Mouse (Mus musculus) embryonic fibroblast, embryonic 13.5 days (primary cell): Measurements from ENCODE around the gene Rrp12. TPM values are rescaled to one million over a fixed set of nuclear protein-coding genes. Genes with fewer than 3 reads are reported as not detected.

ENCODE experiments used
- H3K27ac ChIP-seq: 2 replicates; pipeline ENCODE4 v1.5.1; 2012; ENCODE audit warnings: low read length, control low read depth, inconsistent platforms; ENCODE audit not compliant: insufficient read depth
- H3K4me1 ChIP-seq: 2 replicates; pipeline ENCODE4 v1.6.1; 2011; ENCODE audit warnings: low read length; ENCODE audit not compliant: control insufficient read depth, insufficient read depth
- H3K4me3 ChIP-seq: 2 replicates; pipeline ENCODE4 v1.5.1; 2011; ENCODE audit warnings: mild to moderate bottlenecking, control low read depth, low read length; ENCODE audit not compliant: insufficient read depth
- CTCF ChIP-seq: IDR thresholded peaks from 2 replicates; pipeline ENCODE4 v1.5.1; 2011; ENCODE audit warnings: mild to moderate bottlenecking, control low read depth, low read length, moderate library complexity, borderline replicate concordance; ENCODE audit not compliant: insufficient read depth
- POLR2A ChIP-seq: IDR thresholded peaks from 2 replicates; pipeline ENCODE4 v1.6.1; 2011; ENCODE audit warnings: low read depth, mild to moderate bottlenecking, control low read depth, low read length, moderate library complexity
- polyA plus RNA-seq: library from polyadenylated mRNA; stranded (reverse); fragments of >200 nt; gene quantifications from 2 replicates; pipeline ENCODE4 v1.2.4, GENCODE M21; 2011; ENCODE audit warnings: low read depth; ENCODE audit not compliant: missing spikeins, insufficient read length

The Rrp12 gene
- polyA plus RNA-seq, 1 experiment = 11.3 TPM

GRCm38 (mm10) chr19:41830106-41831031, 65.6 kb downstream of the Rrp12 start:
- no peak overlapping the region for H3K27ac ChIP-seq
- no peak for TF ChIP-seq CTCF
- TF ChIP-seq POLR2A = no peak
- H3K4me1 ChIP-seq = no peaks in the 10 kb centered on the region
- peak overlapping the region; percentile 40 for H3K4me3 ChIP-seq

GRCm38 (mm10) chr19:41829381-41830105, 66.4 kb downstream of the Rrp12 start, which contains the start of gene Frat1:
TSS of gene Frat1 (plus strand) at chr19:41829970.
- H3K27ac ChIP-seq = no peak within 1 kb of the TSS
- no peak for TF ChIP-seq CTCF
- no peak for TF ChIP-seq POLR2A
- H3K4me1 ChIP-seq = no peaks in the 10 kb centered on the region
- H3K4me3 ChIP-seq = peak within 1 kb of the TSS; percentile 40

- H3K27ac ChIP-seq = no peak overlapping the region
- TF ChIP-seq CTCF (no peak), POLR2A (no peak)
- H3K4me1 ChIP-seq = no peaks in the 10 kb centered on the region
- H3K4me3 ChIP-seq = no peak overlapping the region
These were observed 67.0 kb downstream of the Rrp12 start for GRCm38 (mm10) chr19:41828941-41829340.

GRCm38 (mm10) chr19:41826529-41826928, 69.4 kb downstream of the Rrp12 start:
- TF ChIP-seq POLR2A = no peak
- no peak for TF ChIP-seq CTCF
- no peaks in the 10 kb centered on the region for H3K4me1 ChIP-seq
- H3K27ac ChIP-seq = no peak overlapping the region
- no peak overlapping the region for H3K4me3 ChIP-seq

GRCm38 (mm10) chr19:41824950-41825349, 71.0 kb downstream of the Rrp12 start:
- H3K4me3 ChIP-seq = no peak overlapping the region
- no peak for TF ChIP-seq POLR2A
- TF ChIP-seq CTCF = no peak
- H3K27ac ChIP-seq = no peak overlapping the region
- H3K4me1 ChIP-seq = no peaks in the 10 kb centered on the region

- H3K27ac ChIP-seq = no peak overlapping the region
These were observed 73.4 kb downstream of the Rrp12 start for GRCm38 (mm10) chr19:41822589-41822988.

GRCm38 (mm10) chr19:41821436-41821835, 74.5 kb downstream of the Rrp12 start:
- no peak overlapping the region for H3K27ac ChIP-seq

More at GRCm38 (mm10) chr19:41822589-41822988, 73.4 kb downstream of the Rrp12 start:
- TF ChIP-seq CTCF (no peak), POLR2A (no peak)
- no peak overlapping the region for H3K4me3 ChIP-seq
- H3K4me1 ChIP-seq = no peaks in the 10 kb centered on the region

GRCm38 (mm10) chr19:41818749-41819148, 77.2 kb downstream of the Rrp12 start:
- no peak overlapping the region for H3K27ac ChIP-seq
- 0 out of 2 replicates have a peak, but pooled peaks cover 2% of the 10 kb centered on the region for H3K4me1 ChIP-seq
- TF ChIP-seq POLR2A = no peak
- no peak overlapping the region for H3K4me3 ChIP-seq

More at GRCm38 (mm10) chr19:41821436-41821835, 74.5 kb downstream of the Rrp12 start:
- Histone ChIP-seq H3K4me3 (no peak overlapping the region), H3K4me1 (0 out of 2 replicates have a peak, but pooled peaks cover 2% of the 10 kb centered on the region)
- TF ChIP-seq CTCF (no peak), POLR2A (no peak)

GRCm38 (mm10) chr19:41817325-41817724, 78.6 kb downstream of the Rrp12 start:
- TF ChIP-seq CTCF (no peak), POLR2A (no peak)
- Histone ChIP-seq H3K4me1 (0 out of 2 replicates have a peak, but pooled peaks cover 2% of the 10 kb centered on the region), H3K4me3 (no peak overlapping the region), H3K27ac (no peak overlapping the region)
